Mouse (Mus musculus) ES-E14 (cell line): ENCODE measurements around the gene Ankfy1. TPM values are rescaled to one million over a fixed set of nuclear protein-coding genes. Genes with fewer than 3 reads are reported as not detected.

Experiments
- DNase-seq: peaks from one replicate; pipeline ENCODE4 v3.0.0-alpha.2; 2013; ENCODE audit warnings: low read depth, low spot score
- H3K27ac ChIP-seq: 2 replicates; pipeline ENCODE4 v1.5.1; 2012; ENCODE audit warnings: low read depth, mild to moderate bottlenecking, low read length, moderate library complexity, mixed read lengths; ENCODE audit not compliant: poor library complexity, insufficient read depth, severe bottlenecking
- H3K36me3 ChIP-seq: 2 replicates; pipeline ENCODE4 v1.6.1; 2012; ENCODE audit warnings: mild to moderate bottlenecking, low read length, moderate library complexity, mixed read lengths; ENCODE audit not compliant: control insufficient read depth, poor library complexity, insufficient read depth, severe bottlenecking
- H3K4me1 ChIP-seq, 2 experiments: fragments of 150-350 bp in 1 of 2; sonication (generic) in 1 of 2; 2 replicates each; pipeline ENCODE4 v1.6.1; 2012; ENCODE audit warnings: low read length in 2 of 2, mild to moderate bottlenecking in 1 of 2, mixed read lengths in 1 of 2; ENCODE audit not compliant: control insufficient read depth in 2 of 2, insufficient read depth in 2 of 2, poor library complexity in 1 of 2
- H3K4me3 ChIP-seq, 2 experiments: fragments of 150-350 bp in 1 of 2; sonication (generic) in 1 of 2; 2 replicates each; pipeline ENCODE4 v1.5.1; 2012; ENCODE audit warnings: low read length in 2 of 2, low read depth in 1 of 2, mild to moderate bottlenecking in 1 of 2, mixed read lengths in 1 of 2; ENCODE audit not compliant: insufficient read depth in 1 of 2, poor library complexity in 1 of 2, severe bottlenecking in 1 of 2
- H3K9ac ChIP-seq: 2 replicates; pipeline ENCODE4 v1.6.1; 2012; ENCODE audit warnings: low read depth, mild to moderate bottlenecking, low read length, mixed read lengths; ENCODE audit not compliant: poor library complexity, insufficient read depth, severe bottlenecking
- H3K9me3 ChIP-seq: fragments of 150-350 bp; sonication (generic); 2 replicates; pipeline ENCODE4 v1.6.1; 2012; ENCODE audit warnings: low read depth, mild to moderate bottlenecking, low read length; ENCODE audit not compliant: control insufficient read depth, insufficient read depth
- CHD2 ChIP-seq: IDR thresholded peaks from 2 replicates; pipeline ENCODE4 v1.6.1; 2014; ENCODE audit warnings: mild to moderate bottlenecking, low read depth, low read length, inconsistent platforms
- HCFC1 ChIP-seq: IDR thresholded peaks from 2 replicates; pipeline ENCODE4 v1.6.1; 2012; ENCODE audit warnings: low read length, inconsistent platforms, borderline replicate concordance; ENCODE audit not compliant: insufficient read depth
- MAFK ChIP-seq: IDR thresholded peaks from 2 replicates; pipeline ENCODE4 v1.6.1; 2014; ENCODE audit warnings: mild to moderate bottlenecking, low read depth, low read length, inconsistent platforms; ENCODE audit not compliant: insufficient read depth
- ZC3H11A ChIP-seq: IDR thresholded peaks from 2 replicates; pipeline ENCODE4 v1.6.1; 2012; ENCODE audit warnings: low read depth, mild to moderate bottlenecking, inconsistent platforms, low read length, borderline replicate concordance
- ZNF384 ChIP-seq: IDR thresholded peaks from 2 replicates; pipeline ENCODE4 v1.6.1; 2012; ENCODE audit warnings: low read depth, low read length, inconsistent platforms
- in situ Hi-C, 2 experiments: fragments of 600-800 bp; cut with MboI; formaldehyde crosslinking; loops; one replicate each; pipeline ENCODE4 v1.15.1; 2025; ENCODE audit warnings: low sequenced_read_pairs in 2 of 2, inconsistent platforms in 1 of 2; ENCODE audit not compliant: unreplicated experiment in 2 of 2
- total RNA-seq: library from RNA; depleted of rRNA; stranded (reverse); fragments of 300-350 nt; gene quantifications from 2 replicates; pipeline ENCODE4 v1.2.3, GENCODE M21; 2012

The Ankfy1 gene
- total RNA-seq, 1 experiment, result 31.5 TPM

DNA sequence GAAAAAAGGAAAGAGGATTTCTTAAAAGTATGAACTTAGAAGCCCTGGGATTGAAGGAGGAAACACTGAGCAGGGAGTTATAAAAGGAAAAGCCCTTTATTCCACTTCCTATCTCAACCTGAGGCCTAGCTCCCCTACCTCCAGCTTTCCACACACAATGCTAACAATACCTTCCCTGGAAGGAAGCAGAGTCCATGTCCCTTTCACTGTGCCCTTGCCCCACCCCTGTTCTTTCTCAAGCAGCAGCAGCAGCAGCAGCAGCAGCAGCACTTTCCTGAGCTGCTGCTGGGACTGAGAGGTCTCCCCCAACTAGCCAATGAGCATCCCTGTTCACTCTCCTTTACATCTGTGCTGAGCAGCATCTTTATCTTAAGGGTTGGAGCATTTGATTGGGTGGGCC lies 89.2 kb downstream of the Ankfy1 start:
- Histone ChIP-seq H3K36me3 (no peaks in the 10 kb centered on the region), H3K27ac (no peak overlapping the region), H3K4me1 (no peaks in the 10 kb centered on the region), H3K4me3 (no peak overlapping the region), H3K9ac (no peak overlapping the region), H3K9me3 (no peaks in the 10 kb centered on the region)
- in situ Hi-C loops, result loop anchor here in 1 of 2 experiments (10.0 kb wide), 1 partner anchor 204 kb away; no protein-coding TSS in a partner anchor
- no peak for TF ChIP-seq MAFK
- no peak for TF ChIP-seq HCFC1
- TF ChIP-seq ZC3H11A, result no peak
- no peak for TF ChIP-seq ZNF384
- TF ChIP-seq CHD2, result no peak
- DNase-seq, result no peak

DNA sequence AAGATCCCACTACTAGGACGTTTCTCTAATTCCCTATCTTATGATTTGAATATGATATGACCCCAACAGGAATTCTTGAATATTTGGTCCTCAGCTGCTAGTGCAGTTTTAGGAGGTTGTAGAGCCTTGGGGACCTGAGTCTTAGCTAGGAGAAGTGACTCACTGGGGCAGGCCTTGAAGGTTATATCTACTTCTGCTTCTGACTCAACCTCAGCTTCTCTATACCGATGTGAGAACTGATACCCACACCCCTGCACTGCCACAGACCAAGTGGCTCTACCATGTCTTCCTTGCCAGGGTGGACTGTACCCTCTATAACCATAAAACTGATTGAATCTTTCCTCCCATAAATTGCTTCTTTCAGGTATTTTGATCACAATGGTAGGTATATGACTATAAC lies 92.3 kb downstream of the Ankfy1 start:
- in situ Hi-C loops, result no loop called here

DNA sequence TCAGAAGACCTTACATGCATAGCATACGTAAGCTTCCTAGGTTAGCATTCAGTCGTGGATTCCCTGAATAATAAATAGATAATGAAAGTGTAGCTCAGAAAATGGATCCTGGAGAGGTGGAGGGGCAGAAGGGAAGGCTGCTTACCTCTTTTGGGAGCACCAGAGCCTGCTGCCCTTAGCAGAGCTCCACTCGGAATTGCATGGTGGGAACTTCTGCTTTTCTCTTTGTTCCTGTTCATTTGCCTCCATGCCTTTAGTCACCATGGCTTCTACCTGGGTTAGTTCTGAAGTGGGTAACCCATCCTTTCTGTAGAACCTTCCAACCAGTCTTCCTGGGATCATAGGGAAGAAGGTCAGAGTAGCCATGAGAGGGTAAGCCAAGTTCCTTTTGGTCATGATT lies 92.7 kb downstream of the Ankfy1 start:
- in situ Hi-C loops, result no loop called here
- DNase-seq, result no peak
- no peak for TF ChIP-seq HCFC1
- no peak for TF ChIP-seq CHD2
- TF ChIP-seq MAFK, result no peak
- TF ChIP-seq ZNF384, result no peak
- no peak for TF ChIP-seq ZC3H11A

More for the DNA sequence above, 92.3 kb downstream of the Ankfy1 start:
- H3K9me3 ChIP-seq, result no peaks in the 10 kb centered on the region
- no peaks in the 10 kb centered on the region for H3K4me1 ChIP-seq
- no peak overlapping the region for H3K27ac ChIP-seq
- H3K9ac ChIP-seq, result no peak overlapping the region
- H3K36me3 ChIP-seq, result no peaks in the 10 kb centered on the region
- TF ChIP-seq MAFK (no peak), HCFC1 (no peak), ZC3H11A (no peak), CHD2 (no peak), ZNF384 (no peak)
- no peak for DNase-seq
- H3K4me3 ChIP-seq, result no peak overlapping the region

DNA sequence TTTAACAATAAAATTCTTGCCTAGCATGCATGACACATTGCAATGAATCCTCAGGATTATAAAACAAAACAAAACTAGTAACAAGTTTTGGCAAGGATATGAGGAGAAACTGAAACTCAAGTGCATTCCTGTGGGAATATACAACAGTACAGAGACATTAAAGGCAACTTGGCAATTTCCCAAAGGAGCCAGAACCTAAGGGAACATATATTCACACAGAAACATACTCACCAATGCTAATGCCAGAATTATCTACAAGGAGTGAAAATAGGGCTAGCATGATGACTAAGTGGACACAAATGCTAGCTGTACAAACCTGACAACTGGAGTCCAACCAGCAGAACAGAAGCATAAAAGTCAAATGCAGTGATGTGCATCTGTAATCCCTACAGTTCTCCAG lies 102.2 kb downstream of the Ankfy1 start:
- no peak for DNase-seq
- H3K36me3 ChIP-seq, result no peaks in the 10 kb centered on the region
- peaks cover 0 to 4% of the 10 kb centered on the region in 2 experiments; a peak in 2 of 4 replicates for H3K4me1 ChIP-seq
- H3K27ac ChIP-seq, result no peak overlapping the region
- no peak for TF ChIP-seq ZNF384
- no peak for TF ChIP-seq ZC3H11A
- no peak overlapping the region for H3K9ac ChIP-seq
- H3K9me3 ChIP-seq, result no peaks in the 10 kb centered on the region
- in situ Hi-C loops, result no loop called here
- no peak overlapping the region for H3K4me3 ChIP-seq

More for the DNA sequence above, 92.7 kb downstream of the Ankfy1 start:
- Histone ChIP-seq H3K4me3 (no peak overlapping the region), H3K9ac (no peak overlapping the region), H3K27ac (no peak overlapping the region), H3K36me3 (no peaks in the 10 kb centered on the region), H3K4me1 (no peaks in the 10 kb centered on the region), H3K9me3 (no peaks in the 10 kb centered on the region)

DNA sequence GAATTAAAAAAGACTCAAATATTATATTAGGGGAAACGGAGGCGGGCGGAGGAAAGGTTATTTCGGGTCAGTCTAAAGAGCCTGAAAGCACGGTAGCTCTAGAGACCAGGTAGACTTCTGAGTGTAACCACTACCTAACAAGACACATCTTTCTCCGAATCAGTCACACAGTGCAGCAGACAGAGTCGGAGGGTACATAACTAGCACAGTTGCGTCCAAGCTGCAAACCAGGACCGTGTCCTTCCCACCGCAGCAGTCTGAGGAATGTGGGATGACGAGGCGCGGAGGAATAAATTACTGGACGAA lies 105.3 kb downstream of the Ankfy1 start:
- Histone ChIP-seq H3K9ac (peak overlapping the region; percentile 92), H3K4me3 (peak overlapping the region; percentile 81 to 87), H3K9me3 (no peaks in the 10 kb centered on the region), H3K36me3 (no peaks in the 10 kb centered on the region), H3K27ac (no peak overlapping the region), H3K4me1 (peaks cover 0 to 4% of the 10 kb centered on the region in 2 experiments; a peak in 2 of 4 replicates)
- no peak for DNase-seq
- TF ChIP-seq MAFK (no peak), CHD2 (no peak), ZNF384 (no peak), HCFC1 (no peak), ZC3H11A (no peak)
- in situ Hi-C loops, result no loop called here
